Mouse (Mus musculus) spleen, adult 18-20 months (tissue): ENCODE results near the gene Cblc.
A peak's percentile ranks its signal among the peaks of the same experiment; 100 is the strongest.
"Not testable (repeated sequence)": the region's sequence is repeated elsewhere in the genome, so short reads cannot be mapped to it uniquely, and the experiment has no call there.

Experiments
- DNase-seq, 2 experiments: peaks; one replicate each; pipeline ENCODE4 v3.0.0; 2022; ENCODE audit warnings: mixed read lengths in 2 of 2

The Cblc gene

GRCm38 (mm10) chr7:19818440-19818839 is 21.8 kb upstream of the Cblc start:
- DNase-seq = no peak

GRCm38 (mm10) chr7:19817382-19818105 is 20.9 kb upstream of the Cblc start:
- peak; percentile 82 to 94 for DNase-seq

- peak; percentile 89 to 94 for DNase-seq
Observed at GRCm38 (mm10) chr7:19816224-19816771, 19.7 kb upstream of the Cblc start.

GRCm38 (mm10) chr7:19815296-19816223 is 19.0 kb upstream of the Cblc start:
- DNase-seq = peak in 1 of 2 experiments; percentile 32

GRCm38 (mm10) chr7:19813579-19814122 is 17.0 kb upstream of the Cblc start:
- DNase-seq = peak in 1 of 2 experiments; percentile 32

DNA sequence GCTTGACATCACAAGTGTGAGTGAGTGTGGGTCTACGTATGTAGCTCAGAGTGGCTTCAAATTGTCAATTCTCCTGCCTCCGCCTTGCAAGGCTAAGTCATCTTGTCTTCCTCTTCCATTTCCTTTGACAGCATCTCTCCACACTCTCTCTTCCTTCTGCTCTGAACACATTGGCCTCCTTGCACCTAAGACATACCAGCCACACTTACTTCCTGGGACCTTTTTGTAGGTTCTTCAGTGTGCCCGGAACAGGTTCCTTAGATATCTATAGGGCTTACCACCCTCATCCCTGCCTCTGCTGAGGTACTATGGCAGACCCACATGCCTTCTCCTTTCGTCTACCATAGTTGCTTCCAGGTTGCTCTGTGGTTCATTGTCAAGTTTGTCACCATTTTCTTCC is 16.6 kb upstream of the Cblc start:
- no peak for DNase-seq

- DNase-seq = peak in 1 of 2 experiments; percentile 39
Observed at GRCm38 (mm10) chr7:19811114-19811513, 14.5 kb upstream of the Cblc start.

GRCm38 (mm10) chr7:19809369-19809768 is 12.8 kb upstream of the Cblc start:
- no peak for DNase-seq

DNA sequence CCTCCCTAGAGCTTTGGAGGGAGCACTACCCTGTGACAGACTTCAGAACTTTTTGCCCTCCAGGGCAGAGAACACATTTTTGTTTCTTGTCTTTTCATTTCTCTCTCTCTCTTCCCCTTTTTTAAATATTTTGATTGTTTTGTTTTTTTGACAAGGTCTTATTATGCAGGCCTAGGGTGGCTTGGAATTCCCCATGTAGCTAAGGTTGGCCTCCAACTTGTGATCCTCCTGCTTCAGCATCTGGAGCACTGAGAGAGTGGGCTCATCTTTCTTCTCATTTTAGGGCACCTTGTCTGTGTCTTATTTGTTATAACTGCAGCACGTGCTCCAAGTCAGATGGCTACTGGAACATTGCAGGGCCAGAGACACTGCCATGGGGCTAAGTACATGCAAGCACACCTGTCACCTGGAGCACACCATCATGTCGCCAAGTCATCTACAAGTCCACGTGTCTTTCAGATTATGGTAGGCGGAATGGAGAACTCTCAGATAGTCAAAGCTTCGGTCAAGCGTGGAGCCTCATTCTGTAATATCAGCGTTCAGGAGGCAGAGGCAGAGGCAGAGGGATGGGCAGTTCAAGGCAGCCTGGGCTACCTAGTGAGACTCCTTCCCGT is 9.9 kb upstream of the Cblc start:
- DNase-seq = no peak

DNA sequence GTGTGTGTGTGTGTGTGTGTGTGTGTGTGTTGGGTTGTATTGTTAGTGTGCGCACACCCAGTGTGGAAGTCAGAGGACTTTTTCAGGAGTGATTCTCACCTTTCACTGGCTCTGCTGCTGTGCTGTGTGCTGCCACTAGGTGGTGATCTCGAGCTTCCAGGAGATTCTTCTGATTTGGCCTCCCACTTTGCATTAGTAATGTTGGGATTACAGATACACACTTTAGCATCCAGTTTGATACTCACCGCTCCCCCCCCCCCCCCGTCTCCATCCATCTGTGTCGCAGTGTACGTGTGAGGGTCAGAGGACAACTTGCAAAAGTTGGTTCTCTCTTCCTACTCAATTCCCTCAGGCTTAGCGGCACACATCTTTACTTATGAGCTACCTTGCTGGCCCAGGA is 6.4 kb upstream of the Cblc start:
- peak; percentile 63 to 84 for DNase-seq

- no peak for DNase-seq
Observed at GRCm38 (mm10) chr7:19800764-19801163, 4.2 kb upstream of the Cblc start.

- no peak for DNase-seq
Observed at GRCm38 (mm10) chr7:19796254-19796653, 355 bp downstream of the Cblc start.

- no peak for DNase-seq
Observed at GRCm38 (mm10) chr7:19795236-19795635, 1.4 kb downstream of the Cblc start.

- DNase-seq = no peak
Observed at GRCm38 (mm10) chr7:19792701-19793630, 3.6 kb downstream of the Cblc start.

GRCm38 (mm10) chr7:19791504-19791903 is 5.1 kb downstream of the Cblc start:
- not testable (repeated sequence) for DNase-seq

DNA sequence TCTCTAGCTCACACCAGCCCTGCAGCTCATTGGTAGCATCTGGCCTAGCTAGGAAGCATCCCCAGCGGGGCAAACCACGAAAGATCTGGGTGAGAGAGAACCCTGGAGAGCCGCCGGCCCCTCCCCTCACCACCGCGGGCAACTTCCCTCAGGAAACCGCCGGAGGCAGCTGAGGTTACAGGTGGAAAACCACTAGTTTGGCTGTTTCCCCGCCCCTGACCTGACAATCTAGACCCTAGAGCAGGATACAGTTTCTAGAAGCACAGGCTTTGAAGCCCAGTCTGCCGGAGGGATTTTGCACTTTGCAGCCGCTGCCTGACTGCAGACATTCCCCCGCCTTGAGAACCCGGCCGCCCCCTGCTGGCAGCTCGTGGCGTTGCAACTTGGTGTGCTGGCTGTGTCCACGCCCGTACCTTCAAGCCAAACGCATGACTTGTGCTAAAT is 6.7 kb downstream of the Cblc start:
- DNase-seq = peak; percentile 70 to 92

DNA sequence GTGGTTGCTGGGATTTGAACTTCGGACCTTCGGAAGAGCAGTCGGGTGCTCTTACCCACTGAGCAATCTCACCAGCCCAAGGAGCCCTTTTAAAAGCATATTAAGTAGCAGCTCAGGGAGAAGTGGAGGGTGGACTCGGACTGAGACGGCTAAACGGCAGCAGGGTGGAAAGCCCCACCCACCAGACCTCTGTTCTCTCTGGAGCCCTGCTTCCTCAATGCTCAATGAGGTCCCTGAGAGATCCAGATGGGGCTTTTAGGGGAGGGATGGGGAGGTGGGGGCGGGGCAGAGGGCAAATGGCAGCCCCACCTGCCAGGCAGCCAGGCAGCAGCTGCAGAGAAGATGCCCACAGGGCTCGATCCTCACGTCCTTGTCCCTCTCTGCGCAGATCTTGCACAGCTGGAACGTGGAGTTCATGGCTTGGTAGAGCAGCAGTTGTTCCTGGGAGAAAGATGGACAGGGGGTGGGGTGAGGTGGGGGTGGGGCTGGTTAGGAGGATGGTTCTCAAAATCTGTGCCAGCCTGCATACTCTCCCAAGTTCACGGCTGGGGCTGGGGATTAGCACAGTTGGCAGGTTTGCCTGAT is 10.6 kb downstream of the Cblc start:
- DNase-seq = no peak

GRCm38 (mm10) chr7:19784764-19785535 is 11.7 kb downstream of the Cblc start:
- no peak for DNase-seq

- no peak for DNase-seq
Observed at GRCm38 (mm10) chr7:19783630-19784029, 13.0 kb downstream of the Cblc start.

DNA sequence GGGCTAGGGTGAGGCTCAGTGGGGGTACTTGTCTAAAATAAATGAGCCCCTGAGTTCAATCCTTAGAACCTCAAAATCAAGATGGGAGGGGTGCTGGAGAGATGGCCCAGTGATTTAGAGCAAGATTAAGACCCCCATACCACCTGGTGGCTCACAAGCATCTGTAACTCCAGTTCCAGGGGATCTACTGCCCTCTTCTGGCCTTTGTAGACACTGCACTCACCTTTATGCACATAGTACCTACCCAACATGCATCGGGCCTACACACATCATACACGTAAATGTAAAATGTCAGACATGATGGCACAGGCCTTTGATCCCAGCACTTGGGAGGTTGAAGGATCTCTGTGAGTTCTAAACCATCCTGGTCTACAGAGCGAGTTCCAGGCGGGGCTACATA is 14.0 kb downstream of the Cblc start:
- no peak for DNase-seq
